Mouse (Mus musculus): ENCODE results near the gene Scrn3. TPM values are rescaled to one million over a fixed set of nuclear protein-coding genes. Genes with fewer than 3 reads are reported as not detected.

The Scrn3 gene
- total RNA-seq, 2 experiments from 2014 or later, result 13.6 to 14.4 TPM

DNA sequence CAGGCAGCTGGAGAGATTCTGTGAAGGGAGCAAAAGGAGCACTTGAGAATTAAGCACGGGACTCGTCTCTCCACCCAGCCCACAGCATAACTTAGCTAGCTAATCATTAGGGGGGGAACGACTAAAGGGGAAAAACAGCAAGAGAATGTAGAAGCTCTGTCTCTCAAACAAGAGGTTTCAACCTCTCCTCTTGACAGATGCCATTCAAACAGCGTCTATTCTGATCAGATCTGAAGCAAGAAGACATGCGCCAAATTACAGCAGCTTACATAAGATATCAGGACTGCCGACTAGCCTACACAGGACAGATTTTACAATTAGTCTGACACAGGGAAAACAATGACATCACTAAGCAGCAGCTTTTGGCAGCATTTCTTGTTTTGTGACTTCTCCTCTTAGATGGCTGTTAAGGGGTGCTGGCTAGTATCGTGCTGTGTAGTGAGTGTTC is 39.5 kb downstream of the Scrn3 start:
- intact Hi-C loops (cut with DNase I), result no loop called here
- no peak for DNase-seq (ENCODE audit: low spot score in 2 of 2)

DNA sequence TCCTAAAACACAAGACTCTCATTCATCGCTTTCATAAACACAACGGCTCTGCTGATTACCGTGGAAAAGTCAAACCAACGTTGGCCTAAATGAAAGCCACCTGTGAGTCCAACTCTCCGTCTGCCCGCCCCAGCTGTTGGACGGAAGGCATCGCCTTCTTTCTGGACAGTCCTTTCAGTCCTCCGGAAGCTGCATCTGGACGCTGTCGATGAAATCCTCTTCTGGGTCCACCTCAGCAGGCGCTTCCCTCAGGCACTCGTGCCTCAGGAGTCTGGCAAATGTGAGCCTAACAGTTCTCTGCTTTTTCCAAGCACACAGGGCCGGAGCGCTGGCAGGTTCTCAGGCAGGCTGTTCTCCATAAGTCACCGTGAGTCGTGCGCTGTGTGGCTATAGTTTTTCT is 44.6 kb downstream of the Scrn3 start:
- DNase-seq (ENCODE audit: low spot score in 2 of 2), result no peak
- intact Hi-C loops (cut with DNase I), result no loop called here

DNA sequence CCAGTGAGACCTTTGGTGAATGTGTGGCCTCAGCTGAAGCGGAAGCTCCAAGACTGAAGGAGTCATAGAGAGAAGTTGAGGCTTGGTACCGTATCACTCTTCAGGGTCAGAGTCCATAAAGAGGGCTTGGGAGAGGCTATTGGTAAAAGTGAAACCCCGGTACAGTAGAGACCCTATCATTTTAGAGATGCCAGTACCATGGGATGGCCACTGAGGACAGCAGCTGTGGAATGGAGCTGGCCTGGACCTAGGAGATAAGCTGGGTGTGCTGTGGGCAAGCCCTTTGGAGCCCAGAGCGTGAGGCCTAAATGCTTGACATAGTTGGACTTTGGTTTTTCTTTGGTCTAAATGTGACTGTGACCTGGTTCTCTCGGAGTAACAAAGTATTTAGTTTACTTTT is 47.5 kb downstream of the Scrn3 start:
- no peak for DNase-seq (ENCODE audit: low spot score in 2 of 2)
- intact Hi-C loops (cut with DNase I), result no loop called here

DNA sequence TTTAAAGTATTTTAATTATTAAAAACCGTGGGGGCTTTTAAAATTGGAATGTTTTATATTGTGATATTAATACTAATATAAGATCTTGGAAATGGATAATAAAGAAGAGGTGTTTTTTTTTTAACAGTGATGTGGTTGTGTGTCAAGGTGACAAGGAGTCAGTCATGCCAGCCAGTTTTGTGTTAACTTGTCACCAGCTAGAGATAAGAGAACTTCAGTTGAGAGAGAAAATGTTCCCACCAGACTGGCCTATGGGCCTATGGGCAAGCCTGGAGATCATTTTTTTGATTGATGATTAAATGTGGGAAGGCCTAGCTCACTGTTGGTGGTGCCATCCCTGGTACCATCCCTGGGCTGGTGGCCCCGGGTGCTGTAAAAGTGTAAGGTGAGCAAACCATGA is 48.1 kb downstream of the Scrn3 start:
- intact Hi-C loops (cut with DNase I), result no loop called here
- no peak for DNase-seq (ENCODE audit: low spot score in 2 of 2)

DNA sequence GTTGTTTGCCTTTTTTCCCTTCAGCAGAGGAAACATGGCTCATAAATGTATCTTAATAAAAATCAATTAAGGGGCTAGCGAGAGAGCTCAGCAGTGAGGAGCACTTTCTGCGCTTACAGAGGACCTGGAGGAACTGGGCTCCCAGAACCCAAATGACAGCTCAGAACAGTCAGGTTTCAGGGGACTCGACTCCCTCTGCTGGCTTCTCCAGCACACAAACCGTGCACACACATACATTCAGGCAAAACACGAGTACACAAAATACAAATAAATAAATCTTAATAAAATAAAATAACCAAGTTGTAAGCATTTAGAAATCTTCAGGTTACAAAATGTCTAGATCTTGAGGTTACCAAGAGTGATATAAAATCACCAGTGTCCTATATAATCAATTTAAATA is 51.0 kb downstream of the Scrn3 start:
- DNase-seq (ENCODE audit: low spot score in 2 of 2), result no peak
- intact Hi-C loops (cut with DNase I), result no loop called here

DNA sequence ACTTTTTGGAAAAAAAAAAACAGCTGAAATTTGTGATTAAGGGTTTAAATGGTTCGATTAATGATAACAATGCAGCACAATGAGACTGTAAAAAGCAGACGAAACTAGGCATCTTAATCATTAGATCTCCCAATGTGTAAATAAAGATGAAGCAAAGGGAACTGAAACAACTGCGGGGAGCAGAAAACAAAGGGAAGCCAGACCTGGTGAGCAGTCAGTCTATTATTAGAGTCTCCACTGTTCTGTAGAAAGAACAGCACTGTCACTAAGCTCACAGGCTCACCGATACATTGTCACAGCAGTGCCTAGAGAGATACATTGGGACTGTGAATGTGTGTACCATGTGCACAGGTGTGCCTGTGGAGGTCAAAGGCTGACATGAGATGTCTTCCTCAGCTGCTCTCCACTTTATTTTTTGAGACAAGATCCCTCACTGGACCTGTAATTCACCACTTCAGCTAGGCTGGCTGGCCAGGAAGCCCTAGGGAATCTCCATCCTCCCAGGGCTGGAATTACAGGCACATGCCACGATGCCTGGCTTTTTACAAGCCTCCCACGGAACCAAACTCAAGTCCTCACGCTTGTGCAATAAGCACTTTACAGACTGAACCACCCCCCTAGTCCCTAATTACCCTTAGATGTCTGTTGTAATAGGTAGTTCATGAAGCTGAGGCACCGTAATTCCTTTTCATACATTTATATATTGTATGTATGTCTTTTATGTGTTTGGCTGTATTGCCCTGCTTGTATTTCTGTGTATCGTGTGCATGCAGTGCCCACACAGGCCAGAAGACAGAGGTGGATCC is 59.3 kb downstream of the Scrn3 start:
- no peak for DNase-seq (ENCODE audit: low spot score in 2 of 2)
- intact Hi-C loops (cut with DNase I), result no loop called here

DNA sequence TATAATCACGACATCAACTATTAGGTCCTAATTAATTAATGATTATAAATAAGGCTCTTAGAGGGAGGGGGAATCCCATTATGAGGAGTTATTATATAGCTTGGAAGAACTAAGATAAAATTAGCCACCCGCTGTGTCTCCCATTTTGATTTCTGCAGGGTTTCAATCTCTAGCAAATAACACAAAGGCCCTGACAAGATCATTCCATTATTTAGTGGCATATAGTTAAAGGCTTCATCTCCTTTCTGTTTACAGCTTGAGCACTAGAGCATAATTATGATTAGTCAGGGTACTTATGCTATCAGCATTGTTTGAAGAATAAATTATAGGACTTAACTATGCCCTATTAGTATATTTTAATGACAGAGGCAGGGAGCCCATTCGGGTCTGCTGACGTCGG is 65.9 kb downstream of the Scrn3 start:
- intact Hi-C loops (cut with DNase I), result no loop called here
- DNase-seq (ENCODE audit: low spot score in 2 of 2), result no peak

DNA sequence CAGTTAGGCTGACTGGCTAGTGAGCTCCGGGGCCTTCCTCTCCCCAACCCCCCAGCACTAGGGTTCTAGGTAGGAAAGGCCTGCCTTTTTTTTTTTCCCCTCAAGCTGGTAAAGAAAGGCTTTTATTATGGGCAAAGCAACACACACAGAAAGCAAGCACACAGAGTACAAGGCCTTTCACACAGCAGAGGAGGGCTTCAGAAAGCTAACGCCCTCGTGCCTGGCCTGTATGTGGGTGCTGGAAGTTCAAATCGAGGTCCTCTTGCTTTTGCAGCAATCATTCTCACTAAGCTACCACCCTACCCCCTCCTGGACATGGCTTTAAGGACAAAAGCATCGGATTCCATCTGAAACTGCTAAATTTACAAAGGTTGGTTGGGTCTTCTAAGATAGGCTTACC is 67.3 kb downstream of the Scrn3 start:
- intact Hi-C loops (cut with DNase I), result no loop called here

DNA sequence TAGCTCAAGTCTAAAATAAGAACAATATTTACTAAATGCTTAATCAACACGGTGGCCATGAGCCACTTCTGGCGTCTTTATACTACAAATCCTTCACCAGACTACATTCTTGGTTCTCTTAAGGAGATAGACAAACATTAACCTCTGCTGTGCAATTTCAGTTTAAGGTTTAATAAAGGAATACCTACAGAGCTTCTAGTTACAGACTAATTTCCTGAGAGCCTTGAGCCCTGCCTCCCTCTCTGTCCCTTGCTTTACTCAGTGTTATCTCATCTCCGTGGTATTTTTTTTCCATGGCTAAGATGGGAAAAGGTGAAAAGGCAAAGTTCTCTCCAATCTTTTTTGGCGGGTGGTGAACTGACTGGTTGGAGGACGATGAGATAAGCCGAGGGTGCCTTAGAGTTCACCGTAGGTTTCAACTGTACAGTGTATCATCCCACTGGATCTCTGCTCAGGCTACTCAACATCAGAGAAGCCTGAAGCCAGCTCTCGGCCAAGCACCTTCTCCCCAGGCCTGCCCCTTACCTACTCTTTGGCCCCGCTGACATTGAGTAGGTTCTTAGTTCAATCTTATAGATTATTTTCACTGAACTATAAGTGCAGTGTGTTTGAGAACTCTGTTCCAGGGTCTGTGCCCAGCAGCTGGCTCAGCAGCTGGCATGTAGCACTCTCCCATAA is 68.0 kb downstream of the Scrn3 start:
- intact Hi-C loops (cut with DNase I), result no loop called here
- no peak for DNase-seq (ENCODE audit: low spot score in 2 of 2)

More for the DNA sequence above, 67.3 kb downstream of the Scrn3 start:
- DNase-seq (ENCODE audit: low spot score in 2 of 2), result no peak

DNA sequence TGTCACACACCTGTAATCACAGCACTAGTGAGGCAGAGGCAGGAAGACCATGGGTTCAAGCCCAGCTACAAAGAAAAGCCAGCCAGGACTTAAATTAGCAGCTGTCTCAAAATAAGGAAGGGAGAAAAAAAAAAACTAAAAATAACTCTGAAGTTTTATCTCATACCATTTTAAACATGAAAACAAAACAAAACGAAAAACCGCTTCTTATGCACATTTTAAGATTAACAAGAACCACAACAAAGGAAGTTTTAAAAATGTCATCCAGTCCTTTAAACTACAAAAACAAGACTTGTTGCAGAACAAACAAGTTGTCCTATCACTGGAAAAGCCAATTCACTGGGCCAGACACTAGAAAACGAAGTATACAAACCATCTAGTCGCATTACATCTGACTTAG is 72.8 kb downstream of the Scrn3 start:
- DNase-seq (ENCODE audit: low spot score in 2 of 2), result no peak
- intact Hi-C loops (cut with DNase I), result loop anchor here (5.0 kb wide), 1 partner anchor 73 kb away; the partner anchor contains the start of genes Cir1 and Scrn3

DNA sequence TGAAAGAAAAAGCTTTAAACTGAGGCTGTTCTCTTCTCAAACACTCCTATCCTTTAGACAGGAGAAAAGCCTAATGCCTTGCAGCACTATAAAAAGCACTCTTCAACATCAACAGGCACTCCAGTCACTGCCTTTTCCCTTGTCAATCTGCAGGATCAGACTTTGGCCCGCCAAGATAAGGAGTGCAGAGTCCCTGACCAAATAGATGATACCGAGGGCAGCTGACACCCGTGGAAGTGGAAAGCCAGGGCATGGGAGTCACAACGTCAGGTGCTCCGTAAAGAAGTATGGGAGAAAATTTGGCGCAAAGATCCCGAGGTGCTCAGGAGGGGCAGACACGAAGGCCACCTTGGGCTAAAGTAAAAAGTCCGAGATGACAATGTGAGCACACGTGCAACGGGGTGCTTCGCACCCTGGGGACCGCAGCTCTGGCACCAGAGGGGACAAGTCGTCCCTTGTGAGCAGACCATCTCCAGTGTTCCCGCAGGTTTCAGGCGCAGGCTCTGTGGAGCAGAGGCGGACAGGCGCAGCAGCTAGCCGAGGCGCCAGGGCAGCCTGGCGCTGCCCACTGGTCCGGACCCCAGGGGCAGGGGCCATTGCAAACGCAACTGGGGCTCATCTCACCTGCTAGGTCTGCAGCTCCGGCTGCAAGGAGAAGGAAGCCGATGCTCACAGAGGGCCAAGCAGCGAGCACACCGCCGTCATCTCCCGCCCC is 73.4 kb downstream of the Scrn3 start:
- intact Hi-C loops (cut with DNase I), result loop anchor here (5.0 kb wide), 1 partner anchor 73 kb away; the partner anchor contains the start of genes Cir1 and Scrn3
- no peak for DNase-seq (ENCODE audit: low spot score in 2 of 2)

DNA sequence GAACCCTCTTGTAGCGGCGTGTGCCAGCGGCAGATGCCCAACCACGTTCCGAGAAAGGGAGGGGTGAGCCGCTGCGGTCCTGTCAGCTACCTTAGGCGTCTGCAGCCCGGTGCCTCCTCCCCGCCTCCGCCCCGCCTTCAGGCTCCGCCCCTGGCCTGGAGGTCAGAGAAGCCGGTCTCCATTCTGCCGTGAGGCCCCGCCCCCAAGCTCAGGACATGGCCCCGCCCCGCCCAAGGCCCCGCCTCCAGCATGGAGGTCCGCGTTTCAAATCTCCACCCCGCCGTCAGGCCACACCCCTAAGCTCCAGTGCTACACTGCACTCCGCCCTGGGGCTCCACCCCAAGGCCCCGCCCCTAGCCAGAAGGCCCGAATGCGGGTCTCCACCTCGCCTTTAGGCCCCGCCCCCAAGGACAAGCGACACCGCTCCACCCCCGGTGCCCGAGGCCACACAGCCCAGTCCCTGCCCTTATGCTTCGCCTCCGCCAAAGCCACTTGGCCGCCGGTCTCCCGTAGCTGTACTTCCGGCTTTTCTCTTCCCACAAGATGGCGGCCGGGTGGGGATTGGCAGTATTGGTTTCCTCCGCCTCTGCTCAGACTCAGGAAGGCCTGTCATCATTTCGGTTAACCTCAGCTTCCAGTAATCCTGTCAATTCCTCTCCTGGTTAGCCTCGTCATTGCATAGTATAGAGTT is 74.1 kb downstream of the Scrn3 start, which contains the start of gene Gpr155:
Gene Gpr155, minus strand, starts transcription at position 217 of the 691 bp plus-strand sequence.
- peak; percentile 98 for DNase-seq (ENCODE audit: low spot score in 2 of 2)
- intact Hi-C loops (cut with DNase I), result loop anchor here (5.0 kb wide), 1 partner anchor 74 kb away; the partner anchor contains the start of genes Cir1 and Scrn3

Other genes with a start within 250 kb of the Scrn3 start
- gene Ola1, start 93.7 kb upstream of the Scrn3 start, total RNA-seq (2021), result 100 to 1,000 TPM; 113 to 120 TPM
- 1 to 10 TPM; 3.4 to 3.8 TPM for gene Sp9, start 40.7 kb upstream of the Scrn3 start, total RNA-seq (2021)
- gene Cir1, start 100 bp downstream of the Scrn3 start, total RNA-seq (2021), result 10 to 100 TPM; 23.0 to 23.6 TPM
- 10 to 100 TPM; 31.3 to 37.2 TPM for gene Gpr155, start 74.0 kb downstream of the Scrn3 start, total RNA-seq (2021)
- gene Wipf1, start 217.1 kb downstream of the Scrn3 start, total RNA-seq (2021), result 1 to 10 TPM; 8.2 to 8.5 TPM